Mouse (Mus musculus): ENCODE measurements at regions not wholly inside any gene's neighbourhood (a gene's known extent, or its start where the extent isn't known, plus 50 kb on each side); places are given as distances from the start of the nearest gene placed in this dataset.

- no peak for TF ChIP-seq CTCF (IDR thresholded peaks at IDR 0.05; ENCODE audit: low read depth, low read length)
- TF ChIP-seq POLR2AphosphoS5 (IDR thresholded peaks at IDR 0.05; ENCODE audit: insufficient replicate concordance, low read depth, low read length), result no peak
- no peak for TF ChIP-seq GATA1 (IDR thresholded peaks at IDR 0.05; ENCODE audit: borderline replicate concordance, low read length)
- no peak for TF ChIP-seq TAL1 (conservative IDR thresholded peaks at IDR 0.05; ENCODE audit: low read depth, low read length)
- TF ChIP-seq GATA2 (IDR thresholded peaks at IDR 0.05; ENCODE audit: borderline replicate concordance, low read depth, low read length), result no peak
Measured at GRCm38 (mm10) chr3:102307656-102308055, 103.2 kb upstream of the Vangl1 start.
